Mouse (Mus musculus): ENCODE results near the gene Jag1. TPM values are rescaled to one million over a fixed set of nuclear protein-coding genes. Genes with fewer than 3 reads are reported as not detected.

The Jag1 gene
- total and polyA plus RNA-seq, 3 experiments, result 0.42 TPM; not detected in 2

DNA sequence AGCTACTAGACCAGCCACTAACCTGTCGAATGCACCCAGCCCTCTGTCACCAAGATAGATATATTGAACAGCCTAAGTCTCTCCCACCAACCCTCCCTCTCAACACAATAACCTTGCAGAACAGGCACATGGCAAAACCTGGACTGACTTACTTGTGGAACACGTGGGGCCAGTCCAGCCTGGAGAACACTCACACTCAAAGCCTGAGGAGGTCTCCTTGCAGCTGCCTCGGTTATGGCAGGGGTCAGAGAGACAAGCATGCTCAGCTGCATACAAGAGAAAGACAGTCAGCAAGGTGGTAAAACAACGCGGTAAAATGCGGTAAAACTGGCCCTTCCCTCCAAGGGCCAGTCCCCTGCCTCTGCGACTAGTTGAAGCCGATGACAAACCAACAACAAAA, 22.1 kb downstream of the Jag1 start:
- no peaks in the 10 kb centered on the region for H3K4me1 ChIP-seq (ENCODE audit: control insufficient read depth in 1 of 2, insufficient read depth in 2 of 2, low read length in 2 of 2)
- H3K4me3 ChIP-seq (ENCODE audit: control insufficient read depth in 1 of 2, insufficient read depth in 1 of 2, low read depth in 2 of 2, low read length in 2 of 2), result no peak overlapping the region
- no peaks in the 10 kb centered on the region for H3K9me3 ChIP-seq (replicated peaks; ENCODE audit: insufficient read depth, low read length)
- no peak overlapping the region for H3K9ac ChIP-seq (ENCODE audit: control insufficient read depth, low read depth, low read length, poor library complexity, severe bottlenecking)
- H3K79me2 ChIP-seq (ENCODE audit: control insufficient read depth, insufficient read depth, low read length, poor library complexity), result no peaks in the 10 kb centered on the region
- DNase-seq (ENCODE audit: low read depth, low spot score), result no peak
- H3K27ac ChIP-seq (ENCODE audit: control insufficient read depth, low read depth, low read length), result no peak overlapping the region
- no peaks in the 10 kb centered on the region for H3K36me3 ChIP-seq (ENCODE audit: control insufficient read depth in 1 of 2, insufficient read depth in 2 of 2, low read length in 2 of 2)
- TF ChIP-seq UBTF (IDR thresholded peaks at IDR 0.05; ENCODE audit: borderline replicate concordance, insufficient read depth, low read depth, low read length), result no peak
- TF ChIP-seq ZMIZ1 (IDR thresholded peaks at IDR 0.05; ENCODE audit: low read depth, low read length), result no peak
- no peak for TF ChIP-seq MXI1 (IDR thresholded peaks at IDR 0.05; ENCODE audit: low read depth, low read length)
- no peak for TF ChIP-seq TBP (IDR thresholded peaks at IDR 0.05; ENCODE audit: low read depth, low read length)
- no peak for TF ChIP-seq GABPA (IDR thresholded peaks at IDR 0.05; ENCODE audit: low read depth, low read length)
- TF ChIP-seq TAL1 (IDR thresholded peaks at IDR 0.05; ENCODE audit: low read length), result no peak
- TF ChIP-seq EP300 (IDR thresholded peaks at IDR 0.05; ENCODE audit: low read depth in 1 of 2, low read length in 2 of 2), result no peak
- TF ChIP-seq MAX (IDR thresholded peaks at IDR 0.05; ENCODE audit: low read length), result no peak
- no peak for TF ChIP-seq MYC (IDR thresholded peaks at IDR 0.05; ENCODE audit: low read depth, low read length)
- TF ChIP-seq CTCF (IDR thresholded peaks at IDR 0.05 in 2 of 3, conservative IDR thresholded peaks at IDR 0.05 in 1 of 3; ENCODE audit: control insufficient read depth in 1 of 3, insufficient read depth in 1 of 3, low read depth in 2 of 3, low read length in 3 of 3, poor library complexity in 1 of 3, severe bottlenecking in 1 of 3), result no peak
- TF ChIP-seq JUND (IDR thresholded peaks at IDR 0.05; ENCODE audit: low read depth, low read length), result no peak
- TF ChIP-seq E2F4 (IDR thresholded peaks at IDR 0.05; ENCODE audit: borderline replicate concordance, low read depth, low read length), result no peak
- no peaks in the 10 kb centered on the region for H3K27me3 ChIP-seq (ENCODE audit: control insufficient read depth in 1 of 2, insufficient read depth in 2 of 2, low read length in 2 of 2)

DNA sequence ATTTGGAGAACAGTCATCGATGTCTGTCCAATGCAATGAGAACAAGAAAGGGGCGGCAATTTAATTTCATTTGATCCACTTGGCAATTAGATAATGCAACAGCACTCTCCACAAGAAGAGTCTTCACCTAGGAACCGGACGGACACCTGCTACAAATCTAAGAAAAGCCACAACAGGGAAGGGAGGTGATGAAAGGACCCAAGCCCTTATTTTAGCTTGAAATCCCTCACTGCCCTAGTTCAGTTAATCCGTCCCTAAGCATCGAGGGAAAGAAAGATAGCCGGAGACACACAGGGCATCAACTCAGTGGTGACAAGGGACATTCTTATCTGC, 23.2 kb downstream of the Jag1 start:
- no peak for DNase-seq (ENCODE audit: low read depth, low spot score)
- H3K36me3 ChIP-seq (ENCODE audit: control insufficient read depth in 1 of 2, insufficient read depth in 2 of 2, low read length in 2 of 2), result no peaks in the 10 kb centered on the region

More for the DNA sequence above, 23.2 kb downstream of the Jag1 start:
- Histone ChIP-seq H3K27ac (ENCODE audit: control insufficient read depth, low read depth, low read length) (no peak overlapping the region), H3K27me3 (ENCODE audit: control insufficient read depth in 1 of 2, insufficient read depth in 2 of 2, low read length in 2 of 2) (no peaks in the 10 kb centered on the region), H3K9me3 (replicated peaks; ENCODE audit: insufficient read depth, low read length) (no peaks in the 10 kb centered on the region), H3K79me2 (ENCODE audit: control insufficient read depth, insufficient read depth, low read length, poor library complexity) (no peaks in the 10 kb centered on the region), H3K4me3 (ENCODE audit: control insufficient read depth in 1 of 2, insufficient read depth in 1 of 2, low read depth in 2 of 2, low read length in 2 of 2) (no peak overlapping the region), H3K9ac (ENCODE audit: control insufficient read depth, low read depth, low read length, poor library complexity, severe bottlenecking) (no peak overlapping the region), H3K4me1 (ENCODE audit: control insufficient read depth in 1 of 2, insufficient read depth in 2 of 2, low read length in 2 of 2) (no peaks in the 10 kb centered on the region)
- TF ChIP-seq JUND (IDR thresholded peaks at IDR 0.05; ENCODE audit: low read depth, low read length) (no peak), RCOR1 (IDR thresholded peaks at IDR 0.05; ENCODE audit: low read depth, low read length) (no peak), TCF12 (IDR thresholded peaks at IDR 0.05; ENCODE audit: low read depth, low read length) (no peak), GATA1 (IDR thresholded peaks at IDR 0.05; ENCODE audit: low read depth, low read length) (no peak), MAZ (IDR thresholded peaks at IDR 0.05; ENCODE audit: low read depth, low read length) (no peak), POLR2A (IDR thresholded peaks at IDR 0.05; ENCODE audit: control insufficient read depth in 1 of 2, insufficient read depth in 1 of 2, low read depth in 1 of 2, low read length in 2 of 2, poor library complexity in 1 of 2) (no peak), MAX (IDR thresholded peaks at IDR 0.05; ENCODE audit: low read length) (no peak), USF2 (IDR thresholded peaks at IDR 0.05; ENCODE audit: borderline replicate concordance in 1 of 2, insufficient read depth in 1 of 2, low read depth in 1 of 2, low read length in 2 of 2) (no peak), SIN3A (IDR thresholded peaks at IDR 0.05; ENCODE audit: low read length) (no peak), ZNF384 (IDR thresholded peaks at IDR 0.05; ENCODE audit: low read depth, low read length) (no peak), CTCF (IDR thresholded peaks at IDR 0.05 in 2 of 3, conservative IDR thresholded peaks at IDR 0.05 in 1 of 3; ENCODE audit: control insufficient read depth in 1 of 3, insufficient read depth in 1 of 3, low read depth in 2 of 3, low read length in 3 of 3, poor library complexity in 1 of 3, severe bottlenecking in 1 of 3) (no peak), EP300 (IDR thresholded peaks at IDR 0.05; ENCODE audit: low read depth in 1 of 2, low read length in 2 of 2) (no peak), ZC3H11A (IDR thresholded peaks at IDR 0.05; ENCODE audit: low read depth, low read length) (no peak), BHLHE40 (IDR thresholded peaks at IDR 0.05; ENCODE audit: borderline replicate concordance, low read depth, low read length) (no peak)
